Mouse (Mus musculus): Measurements from ENCODE around the gene Cracr2b. TPM values are rescaled to one million over a fixed set of nuclear protein-coding genes. Genes with fewer than 3 reads are reported as not detected.
A peak's percentile ranks its signal among the peaks of the same experiment; 100 is the strongest.

Gene Cracr2b
- polyA plus RNA-seq, 1 experiment from 2014 or later = 6.3 TPM

- H3K27ac ChIP-seq (ENCODE audit: low read depth) = no peak overlapping the region
- no peaks in the 10 kb centered on the region for H3K9me3 ChIP-seq (ENCODE audit: low read length)
- H3K27me3 ChIP-seq (ENCODE audit: insufficient read depth, low read length) = no peaks in the 10 kb centered on the region
- H3K4me2 ChIP-seq (ENCODE audit: low read depth, low read length) = no peak overlapping the region
- no peaks in the 10 kb centered on the region for H3K36me3 ChIP-seq (replicated peaks; ENCODE audit: insufficient read depth, low read length)
- peaks cover 34% of the 10 kb centered on the region for H3K4me1 ChIP-seq (ENCODE audit: insufficient read depth)
- WGBS (ENCODE audit: insufficient replicate concordance) = 72% methylated on average over 8 of the region's 8 CpGs
- H3K4me3 ChIP-seq (ENCODE audit: low read depth, low read length) = no peak overlapping the region
- no peak for TF ChIP-seq EP300 (IDR thresholded peaks at IDR 0.05; ENCODE audit: low read depth)
- TF ChIP-seq CTCF (IDR thresholded peaks at IDR 0.05; ENCODE audit: low read depth) = peak; percentile 43
- H3K9ac ChIP-seq (replicated peaks) = peak overlapping the region; percentile 11; the same call in 1 of the 2 replicates
- ATAC-seq (no peak), DNase-seq (no peak)
These were observed 42.9 kb upstream of the Cracr2b start for GRCm38 (mm10) chr7:141417731-141418681.

GRCm38 (mm10) chr7:141418970-141419369 is 41.9 kb upstream of the Cracr2b start:
- Histone ChIP-seq H3K27ac (ENCODE audit: low read depth) (no peak overlapping the region), H3K9me3 (ENCODE audit: low read length) (no peaks in the 10 kb centered on the region), H3K27me3 (ENCODE audit: insufficient read depth, low read length) (no peaks in the 10 kb centered on the region), H3K4me1 (ENCODE audit: insufficient read depth) (peaks cover 29% of the 10 kb centered on the region), H3K4me2 (ENCODE audit: low read depth, low read length) (no peak overlapping the region), H3K9ac (replicated peaks) (no peak overlapping the region), H3K4me3 (ENCODE audit: low read depth, low read length) (no peak overlapping the region), H3K36me3 (replicated peaks; ENCODE audit: insufficient read depth, low read length) (no peaks in the 10 kb centered on the region)
- WGBS (ENCODE audit: insufficient replicate concordance) = 51% methylated on average over 7 of the region's 7 CpGs
- no peak for DNase-seq
- ATAC-seq = no peak
- no peak for TF ChIP-seq EP300 (IDR thresholded peaks at IDR 0.05; ENCODE audit: low read depth)
- TF ChIP-seq CTCF (IDR thresholded peaks at IDR 0.05; ENCODE audit: low read depth) = no peak

GRCm38 (mm10) chr7:141420030-141420702 is 40.7 kb upstream of the Cracr2b start:
- H3K9ac ChIP-seq (replicated peaks) = no peak overlapping the region
- peaks cover 20% of the 10 kb centered on the region for H3K4me1 ChIP-seq (ENCODE audit: insufficient read depth)
- H3K4me2 ChIP-seq (ENCODE audit: low read depth, low read length) = no peak overlapping the region
- no peaks in the 10 kb centered on the region for H3K36me3 ChIP-seq (replicated peaks; ENCODE audit: insufficient read depth, low read length)
- 62% methylated on average over 9 of the region's 9 CpGs for WGBS (ENCODE audit: insufficient replicate concordance)
- peak overlapping the region; percentile 76 for H3K27ac ChIP-seq (ENCODE audit: low read depth)
- no peaks in the 10 kb centered on the region for H3K27me3 ChIP-seq (ENCODE audit: insufficient read depth, low read length)
- no peak for DNase-seq
- no peak overlapping the region for H3K4me3 ChIP-seq (ENCODE audit: low read depth, low read length)
- ATAC-seq = peak; percentile 87
- TF ChIP-seq CTCF (IDR thresholded peaks at IDR 0.05; ENCODE audit: low read depth) = no peak
- TF ChIP-seq EP300 (IDR thresholded peaks at IDR 0.05; ENCODE audit: low read depth) = no peak; the same call in 1 of the 2 replicates
- no peaks in the 10 kb centered on the region for H3K9me3 ChIP-seq (ENCODE audit: low read length)

GRCm38 (mm10) chr7:141423811-141424210 is 37.1 kb upstream of the Cracr2b start:
- TF ChIP-seq EP300 (IDR thresholded peaks at IDR 0.05; ENCODE audit: low read depth) (no peak), CTCF (IDR thresholded peaks at IDR 0.05; ENCODE audit: low read depth) (no peak)
- no peak for DNase-seq
- Histone ChIP-seq H3K36me3 (replicated peaks; ENCODE audit: insufficient read depth, low read length) (no peaks in the 10 kb centered on the region), H3K9ac (replicated peaks) (no peak overlapping the region), H3K4me2 (ENCODE audit: low read depth, low read length) (no peak overlapping the region), H3K4me1 (ENCODE audit: insufficient read depth) (peaks cover 9% of the 10 kb centered on the region), H3K9me3 (ENCODE audit: low read length) (no peaks in the 10 kb centered on the region), H3K4me3 (ENCODE audit: low read depth, low read length) (no peak overlapping the region), H3K27me3 (ENCODE audit: insufficient read depth, low read length) (no peaks in the 10 kb centered on the region), H3K27ac (ENCODE audit: low read depth) (no peak overlapping the region)
- ATAC-seq = no peak
- WGBS (ENCODE audit: insufficient replicate concordance) = 64% methylated on average over 4 of the region's 4 CpGs

GRCm38 (mm10) chr7:141426948-141427730 is 33.8 kb upstream of the Cracr2b start:
- no peak for TF ChIP-seq EP300 (IDR thresholded peaks at IDR 0.05; ENCODE audit: low read depth)
- TF ChIP-seq CTCF (IDR thresholded peaks at IDR 0.05; ENCODE audit: low read depth) = no peak

More at GRCm38 (mm10) chr7:141426948-141427730, 33.8 kb upstream of the Cracr2b start:
- H3K27me3 ChIP-seq (ENCODE audit: insufficient read depth, low read length) = no peaks in the 10 kb centered on the region
- H3K36me3 ChIP-seq (replicated peaks; ENCODE audit: insufficient read depth, low read length) = peaks cover 11% of the 10 kb centered on the region
- no peaks in the 10 kb centered on the region for H3K9me3 ChIP-seq (ENCODE audit: low read length)
- no peak overlapping the region for H3K4me3 ChIP-seq (ENCODE audit: low read depth, low read length)
- no peak overlapping the region for H3K27ac ChIP-seq (ENCODE audit: low read depth)
- no peak overlapping the region for H3K4me2 ChIP-seq (ENCODE audit: low read depth, low read length)
- H3K4me1 ChIP-seq (ENCODE audit: insufficient read depth) = peaks cover 3% of the 10 kb centered on the region
- no peak for ATAC-seq
- WGBS (ENCODE audit: insufficient replicate concordance) = 75% methylated on average over 12 of the region's 12 CpGs
- H3K9ac ChIP-seq (replicated peaks) = no peak overlapping the region
- no peak for DNase-seq
